Mouse (Mus musculus) ES-E14 (cell line): Measurements from ENCODE around the gene Itga2b. TPM values are rescaled to one million over a fixed set of nuclear protein-coding genes. Genes with fewer than 3 reads are reported as not detected.
"Not testable (repeated sequence)": the region's sequence is repeated elsewhere in the genome, so short reads cannot be mapped to it uniquely, and the experiment has no call there.

Source experiments
- DNase-seq: peaks from one replicate; pipeline ENCODE4 v3.0.0-alpha.2; 2013; ENCODE audit warnings: low read depth, low spot score
- H3K27ac ChIP-seq: 2 replicates; pipeline ENCODE4 v1.5.1; 2012; ENCODE audit warnings: low read depth, mild to moderate bottlenecking, low read length, moderate library complexity, mixed read lengths; ENCODE audit not compliant: poor library complexity, insufficient read depth, severe bottlenecking
- H3K36me3 ChIP-seq: 2 replicates; pipeline ENCODE4 v1.6.1; 2012; ENCODE audit warnings: mild to moderate bottlenecking, low read length, moderate library complexity, mixed read lengths; ENCODE audit not compliant: control insufficient read depth, poor library complexity, insufficient read depth, severe bottlenecking
- H3K4me1 ChIP-seq, 2 experiments: fragments of 150-350 bp in 1 of 2; sonication (generic) in 1 of 2; 2 replicates each; pipeline ENCODE4 v1.6.1; 2012; ENCODE audit warnings: low read length in 2 of 2, mild to moderate bottlenecking in 1 of 2, mixed read lengths in 1 of 2; ENCODE audit not compliant: control insufficient read depth in 2 of 2, insufficient read depth in 2 of 2, poor library complexity in 1 of 2
- H3K4me3 ChIP-seq, 2 experiments: fragments of 150-350 bp in 1 of 2; sonication (generic) in 1 of 2; 2 replicates each; pipeline ENCODE4 v1.5.1; 2012; ENCODE audit warnings: low read length in 2 of 2, low read depth in 1 of 2, mild to moderate bottlenecking in 1 of 2, mixed read lengths in 1 of 2; ENCODE audit not compliant: insufficient read depth in 1 of 2, poor library complexity in 1 of 2, severe bottlenecking in 1 of 2
- H3K9ac ChIP-seq: 2 replicates; pipeline ENCODE4 v1.6.1; 2012; ENCODE audit warnings: low read depth, mild to moderate bottlenecking, low read length, mixed read lengths; ENCODE audit not compliant: poor library complexity, insufficient read depth, severe bottlenecking
- H3K9me3 ChIP-seq: fragments of 150-350 bp; sonication (generic); 2 replicates; pipeline ENCODE4 v1.6.1; 2012; ENCODE audit warnings: low read depth, mild to moderate bottlenecking, low read length; ENCODE audit not compliant: control insufficient read depth, insufficient read depth
- CHD2 ChIP-seq: IDR thresholded peaks from 2 replicates; pipeline ENCODE4 v1.6.1; 2014; ENCODE audit warnings: mild to moderate bottlenecking, low read depth, low read length, inconsistent platforms
- HCFC1 ChIP-seq: IDR thresholded peaks from 2 replicates; pipeline ENCODE4 v1.6.1; 2012; ENCODE audit warnings: low read length, inconsistent platforms, borderline replicate concordance; ENCODE audit not compliant: insufficient read depth
- MAFK ChIP-seq: IDR thresholded peaks from 2 replicates; pipeline ENCODE4 v1.6.1; 2014; ENCODE audit warnings: mild to moderate bottlenecking, low read depth, low read length, inconsistent platforms; ENCODE audit not compliant: insufficient read depth
- ZC3H11A ChIP-seq: IDR thresholded peaks from 2 replicates; pipeline ENCODE4 v1.6.1; 2012; ENCODE audit warnings: low read depth, mild to moderate bottlenecking, inconsistent platforms, low read length, borderline replicate concordance
- ZNF384 ChIP-seq: IDR thresholded peaks from 2 replicates; pipeline ENCODE4 v1.6.1; 2012; ENCODE audit warnings: low read depth, low read length, inconsistent platforms
- in situ Hi-C, 2 experiments: fragments of 600-800 bp; cut with MboI; formaldehyde crosslinking; loops; one replicate each; pipeline ENCODE4 v1.15.1; 2025; ENCODE audit warnings: low sequenced_read_pairs in 2 of 2, inconsistent platforms in 1 of 2; ENCODE audit not compliant: unreplicated experiment in 2 of 2
- total RNA-seq: library from RNA; depleted of rRNA; stranded (reverse); fragments of 300-350 nt; gene quantifications from 2 replicates; pipeline ENCODE4 v1.2.3, GENCODE M21; 2012

Gene Itga2b
- total RNA-seq, 1 experiment, result 6.6 TPM

DNA sequence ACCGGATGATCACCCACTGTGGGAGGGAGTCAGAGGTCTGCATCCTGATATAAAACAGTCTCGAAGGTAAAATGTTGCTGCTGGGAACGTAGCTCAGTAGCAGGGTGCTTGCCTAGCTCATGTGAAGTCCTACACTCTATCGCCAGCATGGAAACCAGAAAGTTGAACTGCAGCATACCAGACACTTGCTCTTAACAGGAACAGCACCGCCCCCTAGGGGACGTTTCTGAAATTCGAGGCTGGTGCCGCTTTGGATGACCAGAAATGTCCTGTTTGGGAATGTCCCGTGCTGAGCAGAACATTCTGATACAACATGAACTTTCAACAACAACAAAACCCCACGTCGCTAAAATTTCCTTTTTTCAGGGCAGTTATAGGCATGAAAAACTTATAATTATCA, 58.2 kb downstream of the Itga2b start:
- peak; percentile 90 for DNase-seq
- no peak overlapping the region for H3K27ac ChIP-seq
- H3K4me3 ChIP-seq, result no peak overlapping the region
- no peaks in the 10 kb centered on the region for H3K36me3 ChIP-seq
- H3K9ac ChIP-seq, result no peak overlapping the region
- in situ Hi-C loops, result loop anchor here (5.0 kb wide), 2 partner anchors 109 to 119 kb away; no protein-coding TSS in a partner anchor
- TF ChIP-seq HCFC1 (no peak), ZC3H11A (peak; percentile 72; the same call in 1 of the 2 replicates), ZNF384 (0 out of 2 replicates have a peak, but pooled peaks have one; percentile 29)
- no peaks in the 10 kb centered on the region for H3K9me3 ChIP-seq
- H3K4me1 ChIP-seq, result peaks cover 0 to 13% of the 10 kb centered on the region in 2 experiments; a peak in 2 of 4 replicates

- Histone ChIP-seq H3K4me3 (no peak overlapping the region), H3K36me3 (no peaks in the 10 kb centered on the region), H3K9ac (no peak overlapping the region), H3K9me3 (no peaks in the 10 kb centered on the region), H3K27ac (no peak overlapping the region), H3K4me1 (peaks cover 0 to 13% of the 10 kb centered on the region in 2 experiments; a peak in 2 of 4 replicates)
- in situ Hi-C loops, result loop anchor here (5.0 kb wide), 2 partner anchors 109 to 119 kb away; no protein-coding TSS in a partner anchor
- no peak for DNase-seq
- no peak for TF ChIP-seq CHD2
- TF ChIP-seq ZC3H11A, result no peak
- no peak for TF ChIP-seq HCFC1
- no peak for TF ChIP-seq MAFK
- TF ChIP-seq ZNF384, result no peak
Observed at GRCm38 (mm10) chr11:102411061-102411460, 58.9 kb downstream of the Itga2b start.

GRCm38 (mm10) chr11:102410345-102410744, 59.6 kb downstream of the Itga2b start:
- H3K9ac ChIP-seq, H3K36me3 ChIP-seq, H3K27ac ChIP-seq, H3K4me3 ChIP-seq, H3K9me3 ChIP-seq, DNase-seq: not testable (repeated sequence)
- H3K4me1 ChIP-seq, result peaks cover 0 to 13% of the 10 kb centered on the region in 2 experiments; a peak in 2 of 4 replicates
- in situ Hi-C loops, result loop anchor here (5.0 kb wide), 2 partner anchors 108 to 118 kb away; no protein-coding TSS in a partner anchor

GRCm38 (mm10) chr11:102409795-102410330, 60.1 kb downstream of the Itga2b start:
- H3K4me1 ChIP-seq, result peaks cover 0 to 10% of the 10 kb centered on the region in 2 experiments; a peak in 2 of 4 replicates
- H3K27ac ChIP-seq, result no peak overlapping the region
- no peak for DNase-seq
- H3K9me3 ChIP-seq, result no peaks in the 10 kb centered on the region
- TF ChIP-seq ZNF384 (no peak), ZC3H11A (no peak), CHD2 (no peak)
- no peak overlapping the region for H3K4me3 ChIP-seq
- in situ Hi-C loops, result loop anchor here (5.0 kb wide), 2 partner anchors 108 to 118 kb away; no protein-coding TSS in a partner anchor
- H3K9ac ChIP-seq, result peak overlapping the region; percentile 46; the same call in 1 of the 2 replicates
- H3K36me3 ChIP-seq, result peaks cover 11% of the 10 kb centered on the region
